Mouse (Mus musculus) yolk sac, embryonic 10.5 days (tissue): Measurements from ENCODE around the gene Ip6k3.

Experiments used
- DNase-seq: peaks from one replicate; pipeline ENCODE4 v3.0.0-alpha.2; 2017; ENCODE audit warnings: low spot score

Ip6k3 gene

GRCm38 (mm10) chr17:27152976-27153723, 14.4 kb downstream of the Ip6k3 start:
- no peak for DNase-seq

DNA sequence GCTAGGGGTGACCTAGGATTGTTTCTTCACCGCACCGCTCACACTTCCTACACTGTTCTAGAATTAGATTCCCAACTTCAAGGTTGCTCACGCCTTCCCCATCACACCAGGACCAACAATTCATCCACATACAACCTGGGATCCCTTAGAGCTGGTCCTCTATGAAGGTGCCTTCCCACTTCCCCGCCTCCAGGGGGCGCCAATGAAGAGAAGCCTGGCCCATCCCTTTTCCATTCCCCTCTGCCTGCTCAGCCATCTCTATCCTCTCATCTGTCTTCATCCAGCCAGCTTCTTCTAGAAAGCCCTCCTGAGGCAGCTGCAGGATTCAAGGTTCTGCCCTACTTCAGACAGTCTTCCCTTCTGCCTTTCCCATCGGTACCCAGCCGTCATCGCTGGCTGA, 16.2 kb downstream of the Ip6k3 start:
- no peak for DNase-seq

- no peak for DNase-seq
These were observed 16.7 kb downstream of the Ip6k3 start for GRCm38 (mm10) chr17:27150871-27151270.

DNA sequence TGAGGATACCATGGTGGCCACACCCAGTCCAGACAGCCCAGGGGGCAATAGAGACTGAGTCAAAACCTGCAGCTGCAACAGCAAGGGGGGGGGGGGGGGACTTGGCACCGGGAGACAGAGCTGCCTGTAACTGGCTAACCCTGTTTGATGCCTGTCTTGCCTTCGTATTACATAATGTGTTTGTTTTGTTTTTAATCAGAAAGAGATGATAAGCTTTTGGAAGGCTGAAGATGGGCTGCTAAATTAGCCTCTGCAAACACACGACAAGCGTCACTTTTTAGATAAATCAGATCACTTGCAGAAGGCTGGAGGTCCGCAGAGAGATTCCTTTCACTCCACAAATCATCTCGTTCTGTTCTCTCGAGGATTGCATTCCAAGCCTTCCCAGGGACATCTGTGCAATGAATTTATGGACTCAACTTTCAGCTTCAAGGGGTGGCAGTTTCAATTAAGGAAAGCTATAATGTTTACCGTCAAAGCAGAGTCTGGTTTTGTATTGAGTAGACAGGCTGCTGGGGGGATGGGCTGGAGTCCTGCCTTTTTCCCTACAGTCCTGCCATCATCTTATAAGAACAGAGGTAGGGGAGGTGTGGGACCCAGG, 21.2 kb downstream of the Ip6k3 start:
- DNase-seq: no peak

DNA sequence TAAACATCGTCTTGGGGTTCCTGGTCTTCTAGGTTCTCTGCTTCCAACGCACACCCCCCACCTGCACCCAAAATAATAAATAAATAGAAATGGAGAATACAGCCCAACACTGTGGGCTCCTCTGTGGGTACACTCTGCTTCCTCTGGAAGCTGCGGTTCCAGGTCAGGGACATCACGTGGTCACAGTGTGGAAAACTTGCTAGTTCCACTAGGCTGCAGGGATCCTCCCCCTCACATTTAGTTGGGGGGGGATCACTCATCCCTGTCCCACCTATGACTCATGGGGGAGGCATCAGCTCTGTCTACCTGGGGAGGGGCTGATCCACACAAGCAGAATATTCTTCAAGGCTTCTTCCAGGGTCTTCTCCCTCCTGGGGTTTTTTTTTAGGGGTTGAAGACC, 23.4 kb downstream of the Ip6k3 start:
- DNase-seq: no peak

GRCm38 (mm10) chr17:27141971-27142450, 25.6 kb downstream of the Ip6k3 start:
- DNase-seq: no peak

DNA sequence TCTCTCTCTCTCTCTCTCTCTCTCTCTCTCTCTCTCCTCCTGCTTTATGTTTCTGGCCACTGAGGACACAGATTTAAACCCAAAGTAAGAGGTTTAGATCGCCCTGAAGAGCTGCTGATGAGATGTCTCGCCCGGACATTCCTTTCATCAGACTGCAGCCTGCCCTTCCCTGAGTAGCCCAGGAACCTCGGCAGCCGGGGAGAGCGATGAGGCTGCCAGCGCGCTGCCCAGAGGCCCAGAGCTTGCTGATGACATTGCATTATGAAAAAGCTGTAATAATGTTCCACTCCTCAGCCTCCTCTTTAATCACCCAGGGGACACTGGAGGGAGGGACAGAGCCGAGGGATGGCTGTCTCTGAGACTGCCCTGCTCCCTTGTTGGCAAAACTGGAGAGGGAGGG, 27.3 kb downstream of the Ip6k3 start:
- no peak for DNase-seq

GRCm38 (mm10) chr17:27139304-27139703, 28.3 kb downstream of the Ip6k3 start:
- DNase-seq: no peak

- DNase-seq: no peak
These were observed 29.2 kb downstream of the Ip6k3 start for GRCm38 (mm10) chr17:27138396-27138795.

DNA sequence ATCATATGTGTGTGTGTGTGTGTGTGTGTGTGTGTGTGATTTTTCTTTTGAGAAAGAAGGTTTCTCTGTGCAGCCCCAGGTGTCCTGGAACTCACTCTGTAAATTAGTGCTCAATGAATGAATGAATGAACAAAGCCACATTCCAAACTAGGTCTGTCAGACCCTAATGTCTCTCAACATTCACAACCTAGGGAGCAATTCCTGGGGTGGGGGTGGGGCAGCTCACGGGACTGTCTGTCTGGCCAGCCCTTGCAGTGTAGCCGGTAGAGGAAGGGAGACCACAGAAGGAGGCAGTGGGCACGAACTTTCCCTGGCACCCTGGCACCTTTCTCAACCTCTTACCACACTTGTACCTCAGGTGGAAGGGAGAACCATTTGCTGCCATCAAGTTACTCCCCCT, 32.9 kb downstream of the Ip6k3 start:
- DNase-seq: no peak

DNA sequence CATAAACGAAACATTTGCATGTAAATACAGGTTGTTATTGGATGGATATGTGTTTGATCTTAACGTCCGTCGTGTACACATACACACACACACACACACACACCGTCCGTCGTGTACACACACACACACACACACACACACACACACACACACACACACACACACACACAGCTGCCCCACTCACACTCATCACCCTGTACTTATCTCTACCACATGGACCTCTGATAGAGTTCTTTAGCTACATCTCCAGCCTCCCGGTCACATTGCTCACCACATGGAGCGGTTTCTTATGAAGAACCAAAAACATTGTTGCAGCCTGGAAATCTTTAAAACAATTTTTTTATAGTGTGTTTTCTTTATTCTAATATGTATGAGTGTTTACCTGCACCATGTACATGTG, 33.4 kb downstream of the Ip6k3 start:
- DNase-seq: no peak

DNA sequence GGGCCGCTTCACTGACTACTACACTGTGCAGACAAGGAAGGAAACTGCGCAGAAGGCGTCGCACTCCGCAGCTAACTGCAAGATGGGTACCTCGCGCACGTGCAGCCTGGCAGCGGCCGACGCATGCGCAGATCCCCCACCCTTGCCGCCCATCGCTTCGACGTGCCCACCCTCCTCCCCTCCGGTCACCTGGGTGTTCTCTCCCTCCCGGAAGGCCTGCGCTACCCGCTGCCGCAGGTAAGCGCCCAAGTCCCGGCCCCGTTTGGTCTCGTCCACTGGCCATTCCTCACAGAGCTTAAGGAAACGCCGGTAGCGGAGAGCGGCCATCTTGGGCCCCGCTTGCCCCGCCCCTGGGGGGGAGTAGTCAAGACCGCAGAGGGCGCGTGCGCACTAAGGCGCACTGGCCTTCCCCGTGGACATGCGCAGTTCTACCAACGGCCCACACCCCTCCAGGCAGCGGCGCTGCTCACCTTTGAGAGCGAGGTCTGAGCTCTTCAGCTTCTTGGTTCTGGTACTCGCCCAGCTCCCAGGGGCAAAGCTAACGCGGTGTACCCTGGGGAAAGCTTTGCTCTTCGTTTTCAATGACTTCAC, 33.9 kb downstream of the Ip6k3 start, which contains the start of gene Uqcc2:
TSS of gene Uqcc2 (minus strand) at position 366 of the 591 bp plus-strand sequence.
- DNase-seq: peak; percentile 97

- DNase-seq: no peak
These were observed 35.4 kb downstream of the Ip6k3 start for GRCm38 (mm10) chr17:27132238-27132637.

- DNase-seq: no peak
These were observed 36.3 kb downstream of the Ip6k3 start for GRCm38 (mm10) chr17:27131240-27131665.

DNA sequence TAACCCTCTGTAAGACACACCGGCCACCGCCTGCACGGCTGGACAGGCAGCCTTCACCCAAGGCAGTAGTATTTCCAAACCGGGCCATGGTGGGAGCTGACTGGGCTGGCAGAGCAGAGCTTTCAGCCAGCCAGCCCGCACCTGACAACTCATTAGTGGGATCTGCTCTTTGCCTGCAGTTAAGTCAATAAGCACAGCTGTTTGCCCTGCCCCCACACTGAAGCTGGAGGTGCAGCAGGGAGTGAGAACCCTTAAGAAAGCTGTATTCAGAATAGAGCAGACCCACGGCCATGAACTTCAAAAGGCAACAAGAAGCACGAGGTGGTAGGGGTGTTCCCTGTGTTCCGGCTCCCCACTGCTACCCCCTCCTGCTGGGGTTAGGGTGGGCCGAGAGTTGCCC, 37.3 kb downstream of the Ip6k3 start:
- no peak for DNase-seq

DNA sequence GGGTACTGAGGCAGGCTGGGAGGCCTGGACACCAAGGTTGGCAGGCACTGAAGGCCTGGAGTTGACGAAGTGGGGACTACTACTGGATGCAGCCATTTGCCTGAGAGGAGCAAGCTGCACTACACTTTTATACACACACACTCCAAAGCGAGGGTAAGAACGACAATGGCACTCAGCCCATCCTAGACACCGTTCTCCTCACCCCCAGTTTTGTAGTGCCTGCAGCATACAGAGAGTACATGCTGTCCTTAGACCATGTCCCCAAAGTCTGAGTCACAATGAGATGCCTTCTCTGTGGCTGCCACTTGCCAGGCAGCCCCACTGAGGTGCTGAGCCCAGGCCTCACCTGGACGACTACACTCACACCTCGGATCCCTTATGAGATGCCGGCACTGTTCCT, 37.8 kb downstream of the Ip6k3 start:
- DNase-seq: no peak

GRCm38 (mm10) chr17:27129291-27129690, 38.3 kb downstream of the Ip6k3 start:
- no peak for DNase-seq

DNA sequence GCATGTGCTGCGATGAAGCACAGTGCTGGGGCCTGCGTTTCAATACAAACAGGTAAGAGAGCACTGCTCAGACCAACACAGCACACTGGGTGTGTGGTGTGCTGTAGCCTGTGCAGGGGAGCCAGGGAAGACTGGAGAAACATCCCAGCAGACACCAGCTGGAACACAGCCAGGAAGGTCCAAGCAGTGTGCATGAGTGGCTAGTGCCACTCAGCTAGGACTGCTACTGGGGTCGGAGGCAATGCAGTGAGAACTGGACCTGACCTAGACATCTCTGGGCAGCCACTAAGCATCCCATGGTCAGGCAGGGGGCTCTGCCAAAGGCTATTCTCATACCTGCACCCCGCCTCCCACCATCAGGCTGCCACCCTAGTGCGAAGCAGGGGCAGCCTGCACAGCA, 39.4 kb downstream of the Ip6k3 start:
- no peak for DNase-seq

GRCm38 (mm10) chr17:27126974-27127373, 40.6 kb downstream of the Ip6k3 start:
- no peak for DNase-seq

DNA sequence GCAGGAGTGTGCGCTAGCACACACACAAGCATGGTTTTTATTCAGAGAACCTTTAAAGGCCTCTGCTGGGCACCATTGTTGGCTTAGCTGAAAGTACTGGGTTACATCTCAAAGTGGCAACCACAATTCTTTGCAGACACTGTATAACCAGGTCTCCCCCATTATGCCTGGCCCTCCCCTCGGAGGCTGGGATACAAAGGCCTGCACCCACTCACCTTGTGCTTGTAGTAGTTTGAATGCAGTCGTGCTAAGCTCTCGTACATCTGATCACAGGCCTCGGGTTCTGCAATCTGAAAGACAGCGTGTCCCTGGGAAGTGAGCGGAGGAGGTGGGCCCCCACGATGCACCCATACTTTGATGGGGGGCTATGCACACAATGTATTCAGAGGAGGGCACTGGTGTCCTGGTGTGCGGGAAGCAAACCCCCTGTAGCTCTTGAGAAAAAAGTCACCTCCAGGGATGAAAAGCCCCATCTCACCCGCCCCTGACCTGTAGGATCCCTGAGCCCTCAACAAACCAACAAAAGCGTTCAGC, 41.9 kb downstream of the Ip6k3 start:
- DNase-seq: no peak

DNA sequence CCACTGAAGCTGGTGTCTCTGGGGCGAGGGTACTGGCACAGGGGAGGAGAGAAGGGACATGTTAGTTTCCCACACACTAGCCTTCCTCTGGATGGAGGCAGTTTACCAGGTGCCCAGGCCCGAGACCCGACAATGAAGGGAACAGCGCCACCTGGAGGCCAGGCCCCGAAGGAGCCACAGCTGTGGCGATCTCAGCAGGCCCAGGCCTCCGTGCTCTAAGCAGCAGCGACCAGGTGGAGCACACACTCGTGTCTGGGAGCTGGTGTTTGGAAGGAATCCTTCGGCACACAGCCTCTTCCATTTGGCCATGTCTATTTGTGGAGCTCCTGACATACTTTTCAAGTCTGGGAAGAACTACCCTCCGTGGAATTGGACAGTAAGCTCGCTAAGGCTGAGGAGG, 42.4 kb downstream of the Ip6k3 start:
- peak; percentile 49 for DNase-seq

DNA sequence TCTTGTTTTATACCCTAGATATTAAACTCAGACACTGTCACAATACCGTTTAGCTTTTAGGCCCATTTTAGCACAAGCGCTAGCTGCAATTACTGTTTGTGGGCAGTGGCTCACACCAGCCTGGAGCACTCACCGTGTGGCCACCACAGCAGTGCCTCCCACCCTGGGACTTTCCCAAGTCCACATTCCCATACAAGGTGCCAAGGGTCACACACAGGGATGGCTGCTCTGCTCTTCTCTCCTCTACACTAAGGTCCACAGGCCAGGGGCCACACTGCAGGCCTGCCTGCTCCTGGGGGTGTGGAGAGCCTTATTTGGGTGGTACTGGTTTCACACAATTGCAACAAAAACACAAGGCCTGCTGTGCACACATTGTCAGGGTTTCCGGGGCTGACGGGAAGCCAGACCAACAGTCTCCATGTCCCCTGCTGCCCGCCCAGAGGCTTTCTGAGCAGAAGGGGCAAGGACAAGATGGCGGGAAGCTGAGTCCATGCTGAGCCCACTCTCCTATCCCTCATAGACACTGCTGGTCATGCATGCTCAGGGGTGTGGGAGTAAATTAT, 43.7 kb downstream of the Ip6k3 start:
- DNase-seq: no peak

DNA sequence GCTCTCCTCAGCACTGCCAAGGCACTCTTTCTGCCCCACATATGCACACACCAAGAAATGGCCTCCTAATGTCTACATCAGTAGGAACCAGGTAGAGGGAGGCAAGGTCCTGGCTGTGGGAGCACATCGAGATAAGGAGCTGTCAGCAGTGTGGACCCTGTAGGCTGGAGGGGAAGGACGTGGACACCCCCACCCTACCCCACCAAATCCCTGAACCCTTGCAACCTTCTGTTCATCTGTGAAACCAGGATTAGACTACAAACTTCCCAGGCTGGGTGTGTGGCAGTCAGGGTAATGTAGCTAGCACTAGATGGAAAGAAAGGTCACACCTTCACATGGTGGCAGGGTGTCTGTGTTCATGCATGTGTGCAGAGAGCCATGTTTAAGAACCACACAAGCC, 44.5 kb downstream of the Ip6k3 start:
- no peak for DNase-seq
